ENCODE assay signal across 18 mouse cellular contexts in genomic region chr5:143700247-143700646, GRCm38 (mm10). TPM values are rescaled to one million over a fixed set of nuclear protein-coding genes. Genes with fewer than 3 reads are reported as not detected.
DNase-seq lines count a peak whose midpoint lies in the region; ATAC-seq and TF ChIP-seq lines count a peak whose summit lies in the region.
"Had no signal": no experiment of that assay in that cellular context is flagged by ENCODE, and none has a peak within 500 bp of the region (broad histone marks: within the 10 kb centered on the region; RNA-seq: fewer than 3 reads in every experiment).

No protein-coding gene starts in this region.

- peaks cover 75% of the 10 kb centered on the region for H3K36me3 ChIP-seq in heart, embryonic 10.5 days
- H3K36me3 ChIP-seq in liver, embryonic 11.5 days (ENCODE audit: control insufficient read depth, insufficient read depth, low read length) = peaks cover 41% of the 10 kb centered on the region
- peaks cover 25% of the 10 kb centered on the region; the same call in 1 of the 2 replicates for H3K36me3 ChIP-seq in hindbrain, postnatal 0 days (ENCODE audit: insufficient read depth, low read length)

- intact Hi-C loops in heart, postnatal 14 days (cut with DNase I) = no loop called here

- no peak overlapping the region for H3K9ac ChIP-seq in liver, embryonic 11.5 days (ENCODE audit: low read depth, low read length)
- no peak overlapping the region for H3K9ac ChIP-seq in hindbrain, postnatal 0 days (replicated peaks; ENCODE audit: low read length)
- H3K9ac ChIP-seq: embryonic facial prominence, embryonic 12.5 days; hindbrain, embryonic 12.5 days; limb, embryonic 12.5 days; lung, embryonic 15.5 days had no signal

- no peak overlapping the region for H3K27ac ChIP-seq in heart, embryonic 10.5 days
- peak overlapping the region; percentile 48; the same call in 1 of the 2 replicates for H3K27ac ChIP-seq in liver, embryonic 11.5 days (ENCODE audit: low read depth, low read length)
- H3K27ac ChIP-seq in hindbrain, postnatal 0 days = no peak overlapping the region
- H3K27ac ChIP-seq: embryonic facial prominence, embryonic 12.5 days; forebrain, embryonic 10.5 days; hindbrain, embryonic 12.5 days; kidney, postnatal 0 days; left cerebral cortex, adult 2 months; limb, embryonic 12.5 days; lung, embryonic 15.5 days had no signal

- DNase-seq in heart, embryonic 10.5 days (ENCODE audit: low spot score) = peak; percentile 88
- no peak for DNase-seq in heart, postnatal 14 days
- peak; percentile 87 for DNase-seq in c-Kit-positive CD71-positive TER-119-positive erythroid progenitor cells, embryonic 14.5 days (ENCODE audit: low spot score)
- peak; percentile 57 for DNase-seq in liver, embryonic 11.5 days (ENCODE audit: low spot score)
- DNase-seq in left cerebral cortex, adult 8-10 months (ENCODE audit: low spot score in 2 of 2) = no peak
- DNase-seq in frontal cortex, adult 2 months (ENCODE audit: extremely low spot score in 1 of 2, low spot score in 1 of 2) = no peak
- DNase-seq in hindbrain, postnatal 0 days (ENCODE audit: low spot score) = no peak
- DNase-seq: adrenal gland, adult 2 months; cerebellum, adult 18-20 months had no signal

- no peaks in the 10 kb centered on the region for H3K27me3 ChIP-seq in heart, embryonic 10.5 days (ENCODE audit: insufficient read depth, poor library complexity, severe bottlenecking)
- no peaks in the 10 kb centered on the region for H3K27me3 ChIP-seq in liver, embryonic 11.5 days (replicated peaks; ENCODE audit: control insufficient read depth, insufficient read depth, low read length)
- no peaks in the 10 kb centered on the region for H3K27me3 ChIP-seq in hindbrain, postnatal 0 days (ENCODE audit: insufficient read depth, low read length)
- H3K27me3 ChIP-seq: embryonic facial prominence, embryonic 12.5 days; hindbrain, embryonic 12.5 days; limb, embryonic 12.5 days; lung, embryonic 15.5 days had no signal

- peak; percentile 99 for ATAC-seq in liver, embryonic 11.5 days (replicated peaks; ENCODE audit: low FRiP score)
- peak; percentile 87 for ATAC-seq in megakaryocyte progenitor cell, adult 5-6 weeks (replicated peaks; ENCODE audit: poor library complexity)
- ATAC-seq in hindbrain, postnatal 0 days = no peak
- ATAC-seq: midbrain, embryonic 16.5 days had no signal

- TF ChIP-seq CTCF in hindbrain, postnatal 0 days (IDR thresholded peaks at IDR 0.05; ENCODE audit: low read depth) = no peak

- H3K4me3 ChIP-seq in heart, embryonic 10.5 days = no peak overlapping the region
- H3K4me3 ChIP-seq in liver, embryonic 11.5 days (ENCODE audit: low read depth, low read length) = no peak overlapping the region
- no peak overlapping the region for H3K4me3 ChIP-seq in hindbrain, postnatal 0 days (ENCODE audit: low read length)
- H3K4me3 ChIP-seq: embryonic facial prominence, embryonic 12.5 days; forebrain, embryonic 10.5 days; hindbrain, embryonic 12.5 days; left cerebral cortex, adult 2 months; limb, embryonic 12.5 days; lung, embryonic 15.5 days had no signal

- H3K4me2 ChIP-seq in liver, embryonic 11.5 days = peak overlapping the region; percentile 47
- H3K4me2 ChIP-seq in hindbrain, postnatal 0 days (ENCODE audit: low read depth, low read length) = no peak overlapping the region
- H3K4me2 ChIP-seq: embryonic facial prominence, embryonic 12.5 days; hindbrain, embryonic 12.5 days; limb, embryonic 12.5 days; lung, embryonic 15.5 days had no signal

- no peaks in the 10 kb centered on the region for H3K9me3 ChIP-seq in heart, embryonic 10.5 days
- H3K9me3 ChIP-seq in liver, embryonic 11.5 days (ENCODE audit: control insufficient read depth, low read length) = no peaks in the 10 kb centered on the region
- H3K9me3 ChIP-seq in hindbrain, postnatal 0 days (ENCODE audit: low read length) = no peaks in the 10 kb centered on the region
- H3K9me3 ChIP-seq: embryonic facial prominence, embryonic 12.5 days; forebrain, embryonic 10.5 days; hindbrain, embryonic 12.5 days; limb, embryonic 12.5 days; lung, embryonic 15.5 days had no signal

- H3K4me1 ChIP-seq in heart, embryonic 10.5 days = peaks cover 9% of the 10 kb centered on the region
- peaks cover 31% of the 10 kb centered on the region for H3K4me1 ChIP-seq in liver, embryonic 11.5 days (replicated peaks; ENCODE audit: control insufficient read depth, insufficient read depth, low read length)
- no peaks in the 10 kb centered on the region for H3K4me1 ChIP-seq in hindbrain, postnatal 0 days (ENCODE audit: insufficient read depth, low read length)
- H3K4me1 ChIP-seq: embryonic facial prominence, embryonic 12.5 days; forebrain, embryonic 10.5 days; hindbrain, embryonic 12.5 days; limb, embryonic 12.5 days; lung, embryonic 15.5 days had no signal

- WGBS in heart, embryonic 10.5 days = 81% methylated on average over 5 of the region's 5 CpGs
- 62% methylated on average over 5 of the region's 5 CpGs for WGBS in liver, embryonic 11.5 days
- WGBS in hindbrain, postnatal 0 days = 94% methylated on average over 5 of the region's 5 CpGs

RNA-seq across cellular contexts. Expression of gene Usp42, which starts 31.8 kb away (rescaled TPM):
- polyA plus RNA-seq in heart, embryonic 10.5 days (2016; fragmentation: Nextera tagmentation; extraction: Ambion mirVana) = 15.7 and 15.9 TPM in 2 replicates
- 1 to 10 TPM; 8.1 to 8.3 TPM for total RNA-seq in heart, postnatal 14 days (2021)
- 13.2 and 14.7 TPM in 2 replicates for polyA plus RNA-seq in liver, embryonic 11.5 days (2014; fragmentation: Nextera tagmentation; extraction: Ambion mirVana)
- total RNA-seq in megakaryocyte progenitor cell, adult 5-6 weeks (2015) = 24.0 and 26.4 TPM in 2 replicates
- total RNA-seq in megakaryocyte progenitor cell, adult 5-6 weeks (2017) = 10.0 and 12.5 TPM in 2 replicates
- 10 to 100 TPM; 21.5 to 25.3 (median 23.8) TPM for total RNA-seq in left cerebral cortex, adult 8-10 months (2022)
- 12.0 and 12.7 TPM in 2 replicates for polyA plus RNA-seq in frontal cortex, adult 2 months (2012; rRNA removed)
- 16.9 and 20.4 TPM in 2 replicates for total RNA-seq in hindbrain, postnatal 0 days (2014; rRNA removed)
- 16.6 and 17.0 TPM in 2 replicates for polyA plus RNA-seq in hindbrain, postnatal 0 days (2015; fragmentation: Nextera tagmentation; extraction: Ambion mirVana)

Comparison
In these comparisons a context has a peak if more than half of its experiments do, and no peak if none do; other contexts are left out.
1. DNase-seq: peak in heart, embryonic 10.5 days (single experiment), c-Kit-positive CD71-positive TER-119-positive erythroid progenitor cells, embryonic 14.5 days (single experiment) and liver, embryonic 11.5 days (single experiment); none in heart, postnatal 14 days (0 of 2), left cerebral cortex, adult 8-10 months (0 of 2), frontal cortex, adult 2 months (0 of 2) and hindbrain, postnatal 0 days (single experiment).